Mouse (Mus musculus) retina, postnatal 1 day (tissue): Measurements from ENCODE around the gene Cfap20.

Experiments used
- DNase-seq: peaks from one replicate; pipeline ENCODE4 v3.0.0-alpha.2; 2012

Cfap20 gene

DNA sequence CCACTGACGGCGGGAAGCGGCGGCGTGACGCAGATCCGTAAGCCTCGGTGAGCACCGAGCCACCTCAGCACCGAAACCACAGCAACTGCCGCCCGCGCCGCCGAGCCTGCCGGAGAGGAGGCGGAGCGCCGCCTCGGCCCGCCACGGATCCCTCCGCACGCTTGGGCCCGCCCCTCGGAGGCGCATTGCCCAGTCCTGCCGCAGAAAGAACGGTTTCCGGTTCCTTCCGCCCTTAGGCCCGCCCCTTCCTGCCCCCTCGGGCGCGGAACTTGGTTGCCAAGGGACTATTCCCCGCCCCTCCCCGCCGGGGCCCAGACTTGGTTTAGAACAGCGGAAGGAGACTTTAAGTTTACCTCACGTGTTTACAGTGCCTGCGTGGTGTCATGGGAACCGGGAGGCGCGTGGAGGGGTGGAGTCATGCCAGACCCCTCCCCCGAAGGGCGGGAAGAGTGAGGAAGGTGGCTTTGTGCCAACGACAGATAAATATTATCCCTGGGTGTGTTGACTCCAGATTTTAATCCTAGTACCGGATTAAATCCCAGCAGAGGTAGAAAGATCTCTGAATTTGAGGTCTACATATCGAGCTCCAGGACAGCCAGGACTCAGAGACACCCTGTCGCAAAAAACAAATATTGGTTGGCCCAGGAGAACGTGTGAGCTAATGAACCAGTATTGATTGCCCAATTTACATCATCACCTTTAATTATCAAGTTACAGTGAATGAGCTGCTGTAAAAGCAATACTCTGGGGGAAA lies at the start of gene Cfap20:
Gene Cfap20 (minus strand): TSS at position 184 of the 754 bp plus-strand sequence.
- DNase-seq: peak; percentile 100

DNA sequence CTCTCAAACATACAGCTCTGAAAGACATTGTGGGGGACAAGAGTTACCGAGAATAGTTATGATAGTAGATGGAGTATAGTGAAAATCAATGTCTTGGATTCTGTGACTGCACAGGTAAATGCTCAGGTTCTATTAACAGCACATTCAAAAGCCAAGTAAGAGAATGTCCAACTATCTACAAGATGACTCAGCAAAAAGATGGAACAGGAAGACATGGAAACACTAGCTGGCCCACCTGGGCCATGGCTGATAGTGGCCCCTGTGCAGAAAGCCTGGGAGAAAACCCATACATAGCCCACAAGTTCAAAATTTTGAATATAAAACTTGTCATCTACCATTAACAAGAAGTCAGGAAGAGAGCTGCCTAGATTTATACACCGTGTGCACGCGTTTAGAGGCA lies 35.3 kb upstream of the Cfap20 start:
- no peak for DNase-seq

DNA sequence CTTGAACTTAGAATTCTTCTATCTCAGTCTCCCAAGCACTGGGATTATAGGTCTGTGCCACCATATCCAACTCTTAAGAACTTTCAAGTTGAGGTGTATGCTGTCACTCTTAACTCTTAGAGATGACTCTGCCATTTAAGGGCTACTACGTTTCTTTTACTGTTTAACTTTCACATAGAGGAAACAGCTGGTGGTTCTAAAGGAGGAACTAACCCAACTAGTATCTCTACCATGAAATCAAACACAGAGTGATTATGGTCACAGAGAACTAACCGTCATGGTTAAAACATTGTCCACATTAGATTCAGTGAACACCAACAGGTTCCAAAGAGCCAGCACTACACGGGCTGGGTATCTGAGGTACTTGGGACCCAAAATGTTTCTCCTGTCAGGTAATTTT lies 34.3 kb upstream of the Cfap20 start:
- DNase-seq: no peak

DNA sequence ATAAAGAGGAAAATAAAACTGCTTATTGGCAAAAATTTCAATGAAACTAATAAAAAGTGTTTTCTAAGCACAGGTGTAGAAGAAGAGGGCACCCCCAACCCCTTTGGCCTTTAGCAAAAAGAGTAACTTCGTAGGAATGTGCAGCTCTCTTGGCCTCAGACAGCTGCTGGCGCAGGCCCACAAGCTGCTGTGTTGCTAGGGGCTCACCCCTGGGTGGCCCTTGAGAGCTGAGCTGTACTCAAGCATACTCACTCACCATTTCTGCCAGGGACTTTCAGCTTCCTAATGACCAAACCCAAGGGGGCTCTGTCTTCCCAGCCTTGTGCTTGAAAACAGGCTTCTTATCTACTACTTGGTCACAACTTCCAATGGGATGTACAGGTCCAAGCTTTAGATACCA lies 31.9 kb upstream of the Cfap20 start:
- DNase-seq: no peak

DNA sequence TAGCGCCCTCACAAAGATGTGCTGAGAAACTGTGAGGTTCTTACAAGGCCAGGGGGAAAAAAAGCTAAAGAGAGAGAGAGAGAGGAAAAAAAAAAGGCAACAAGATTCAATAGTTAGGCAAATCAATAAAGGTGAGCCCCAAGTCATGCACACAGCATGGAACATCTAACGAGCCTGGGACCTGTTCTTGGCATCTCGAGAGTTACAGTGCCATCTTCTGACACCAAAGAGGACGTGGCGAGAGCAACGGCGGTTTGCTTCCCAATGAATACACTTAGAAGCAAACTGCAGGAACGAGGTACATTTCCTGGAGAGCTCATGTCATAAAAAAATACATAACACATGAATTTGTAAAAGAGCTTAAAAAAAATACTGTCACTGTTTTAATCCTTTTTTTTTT lies 17.8 kb upstream of the Cfap20 start:
- DNase-seq: peak; percentile 21

DNA sequence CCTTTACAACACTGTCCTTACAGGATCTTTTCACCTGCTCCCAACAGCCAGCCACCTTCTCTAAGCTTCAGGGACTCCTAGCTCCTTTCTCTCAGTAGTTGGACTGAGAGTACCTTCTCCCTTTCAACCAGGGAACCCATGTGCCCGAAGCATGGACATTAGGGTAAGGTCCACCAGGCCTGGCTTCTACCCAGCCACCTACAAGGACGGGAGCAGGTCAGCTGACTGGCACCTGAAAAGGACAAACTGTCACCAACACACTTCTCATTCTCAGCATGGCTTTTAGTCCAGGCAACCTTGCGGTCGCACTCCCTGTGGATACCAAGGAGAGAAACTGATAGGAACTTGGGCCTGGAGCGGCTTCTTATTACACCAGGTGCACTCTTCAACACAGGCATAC lies 15.6 kb upstream of the Cfap20 start:
- no peak for DNase-seq

DNA sequence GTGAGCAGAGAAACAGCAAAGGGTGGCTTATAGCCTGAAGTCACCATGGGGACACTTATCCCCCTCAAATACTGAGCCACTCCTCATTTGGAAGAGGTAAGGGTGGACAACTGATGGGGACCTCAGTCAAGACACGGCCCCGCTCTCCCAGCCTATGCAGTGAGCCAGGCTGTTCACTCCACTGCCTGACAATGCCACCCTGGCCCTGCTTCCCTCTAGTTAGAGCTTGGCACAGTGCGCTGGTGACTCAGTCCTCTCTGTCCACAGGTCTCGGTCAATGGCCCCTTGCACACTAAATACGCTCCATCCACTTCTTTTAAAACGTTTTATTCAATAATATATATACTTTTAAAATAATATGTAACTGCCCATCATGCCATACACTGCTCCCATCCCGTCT lies 13.0 kb upstream of the Cfap20 start:
- DNase-seq: no peak

DNA sequence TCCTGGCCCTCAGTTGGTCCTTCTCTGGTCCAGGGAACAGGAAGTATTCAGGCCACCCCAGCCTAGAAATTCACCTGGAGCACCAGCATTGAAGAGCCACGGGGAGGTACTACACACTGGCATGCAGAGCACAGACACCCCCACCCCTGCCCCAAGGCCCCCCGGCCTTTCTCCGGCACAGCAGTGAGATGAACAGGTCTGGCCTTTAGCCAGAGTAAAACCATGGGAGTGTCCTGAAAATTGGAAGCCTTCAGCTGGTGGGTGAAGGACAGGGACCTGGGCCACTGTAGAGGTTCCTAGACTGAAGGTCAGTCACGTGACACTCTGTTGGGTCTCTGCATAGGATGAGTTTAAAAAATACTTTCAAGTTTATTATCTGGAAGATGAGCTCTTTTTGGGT lies 10.4 kb upstream of the Cfap20 start:
- no peak for DNase-seq

DNA sequence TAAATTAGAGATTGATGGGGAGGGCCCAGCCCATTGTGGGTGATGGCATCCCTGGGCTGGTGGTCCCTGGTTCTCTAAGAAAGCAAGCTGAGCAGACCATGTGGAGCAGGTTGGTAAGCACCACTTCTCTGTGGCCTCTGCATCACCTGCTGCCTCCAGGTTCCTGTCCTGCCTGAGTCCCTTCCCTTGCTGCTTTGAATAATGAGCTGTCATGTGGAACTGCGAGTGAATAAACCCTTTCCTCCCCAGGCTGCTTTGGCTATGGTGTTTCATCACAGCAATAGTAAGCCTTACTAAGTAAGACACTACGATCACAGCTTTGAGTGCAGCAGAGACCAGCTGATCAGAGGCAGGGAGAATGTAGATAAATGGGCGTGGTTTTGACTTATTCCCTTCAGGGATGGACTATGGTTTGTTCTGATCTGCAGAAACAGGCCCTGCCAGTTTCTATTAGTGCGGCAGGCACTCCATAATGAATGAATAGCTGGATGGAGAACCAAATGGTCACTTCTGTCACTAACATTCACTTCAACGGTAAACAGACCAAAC lies 6.9 kb upstream of the Cfap20 start:
- peak; percentile 41 for DNase-seq

DNA sequence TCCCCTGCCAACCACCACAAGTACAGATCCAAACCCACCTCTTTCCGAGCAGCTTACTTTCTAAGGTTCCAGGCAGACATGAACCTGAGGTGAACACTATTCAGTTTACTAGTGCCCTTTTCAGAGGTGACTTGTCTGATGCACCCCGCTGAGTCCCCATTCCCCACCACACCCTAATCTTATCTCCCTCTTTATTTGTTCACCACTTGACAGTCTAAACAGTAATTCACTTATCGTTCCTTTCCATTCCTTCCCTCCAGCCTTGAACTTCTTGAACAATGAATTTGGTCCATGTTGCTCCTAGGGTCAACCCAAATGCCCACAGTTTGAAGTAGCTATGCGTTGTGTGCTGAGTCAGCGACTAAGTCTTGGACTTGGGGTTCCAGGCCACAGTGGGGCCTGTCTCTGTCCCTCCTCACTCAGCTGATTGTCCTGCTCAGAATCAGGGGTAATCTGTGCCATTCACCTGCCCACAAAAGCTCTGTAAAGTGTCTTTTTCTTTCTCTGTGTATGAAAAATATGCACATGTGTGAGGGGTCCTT lies 5.6 kb upstream of the Cfap20 start:
- DNase-seq: no peak

DNA sequence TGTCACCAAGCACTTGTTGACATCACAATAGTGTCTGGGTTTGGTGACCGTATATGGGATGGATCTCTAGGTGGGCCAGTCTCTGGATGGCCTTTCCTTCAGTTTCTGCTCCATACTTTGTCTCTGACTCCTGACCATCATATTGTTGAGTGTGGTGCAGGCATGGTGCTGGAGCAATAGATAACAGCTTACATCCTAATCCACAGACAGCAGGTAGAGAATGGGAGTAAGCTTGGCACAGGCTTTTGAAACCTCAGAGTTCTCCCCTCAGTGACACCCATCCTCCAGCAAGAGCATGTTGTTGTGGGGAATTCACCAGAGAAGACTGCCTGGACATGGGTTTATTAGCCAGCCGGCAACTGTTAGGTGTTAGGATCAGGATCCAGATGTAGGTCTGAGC lies 4.8 kb upstream of the Cfap20 start:
- DNase-seq: no peak

DNA sequence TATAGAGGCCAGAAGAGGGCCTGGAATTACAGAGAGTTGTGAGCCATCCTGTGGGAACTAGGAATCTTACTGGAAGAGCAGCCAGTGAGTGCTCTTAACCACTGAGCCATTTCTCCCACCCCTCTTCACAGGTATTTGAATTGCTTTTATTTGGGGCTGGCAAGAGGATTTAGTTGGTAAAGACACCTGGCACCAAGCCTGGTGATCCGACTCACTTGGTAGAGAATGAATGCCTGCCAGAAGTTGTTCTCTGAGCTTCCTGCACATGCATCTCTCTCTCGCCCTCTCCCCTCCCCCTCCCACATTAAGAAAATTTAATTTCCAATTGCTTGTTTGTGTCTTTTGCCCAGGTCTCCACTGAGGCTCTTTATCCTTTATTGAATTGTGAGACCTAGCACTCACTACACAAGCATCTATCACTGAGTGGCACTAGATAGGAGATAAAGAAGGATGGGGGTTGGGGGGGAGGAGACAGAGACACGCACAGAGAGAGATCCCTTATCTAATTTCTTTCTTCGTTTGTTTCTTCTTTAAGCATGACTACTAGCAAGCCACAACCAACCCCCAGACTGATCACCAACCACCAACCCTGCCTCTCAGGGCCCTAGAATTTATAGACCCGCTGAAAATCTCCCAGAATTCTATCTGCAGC lies 2.8 kb upstream of the Cfap20 start:
- no peak for DNase-seq

DNA sequence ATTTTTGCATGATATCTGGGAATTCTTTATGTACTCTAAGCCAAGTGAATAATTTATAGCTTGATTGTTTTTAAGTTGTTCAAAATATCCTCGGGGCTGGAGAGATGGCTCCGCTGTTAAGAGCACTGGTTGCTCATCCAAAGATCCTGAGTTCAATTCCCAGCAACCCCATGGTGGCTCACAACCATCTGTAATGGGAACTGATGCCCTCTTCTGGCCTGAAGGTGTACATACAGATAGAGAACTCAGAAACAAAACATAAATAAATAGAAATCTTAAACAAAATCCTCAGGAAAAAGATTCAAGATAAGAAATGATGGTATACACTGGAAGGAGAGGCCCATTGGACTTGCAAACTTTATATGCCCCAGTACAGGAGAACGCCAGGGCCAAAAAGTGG lies 1.3 kb upstream of the Cfap20 start:
- DNase-seq: no peak

DNA sequence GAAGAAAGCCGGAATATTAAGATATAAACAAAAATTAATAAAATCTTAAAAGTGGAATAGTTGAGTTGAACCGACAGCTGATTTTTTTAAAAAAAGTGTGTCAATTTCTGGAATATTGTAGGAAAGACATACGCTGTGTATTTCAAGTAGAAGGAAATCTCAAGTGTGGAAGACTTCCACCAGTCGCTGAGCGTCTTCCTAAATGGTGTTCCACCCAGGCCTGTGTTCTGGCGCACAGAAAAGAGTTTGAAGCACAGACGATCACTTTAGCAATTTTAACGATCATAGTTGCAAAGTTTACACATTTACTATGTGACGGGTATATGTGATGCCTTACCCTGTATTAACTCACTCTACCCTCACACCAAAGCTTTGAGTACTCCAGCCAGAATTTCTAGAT lies 802 bp upstream of the Cfap20 start:
- DNase-seq: no peak

DNA sequence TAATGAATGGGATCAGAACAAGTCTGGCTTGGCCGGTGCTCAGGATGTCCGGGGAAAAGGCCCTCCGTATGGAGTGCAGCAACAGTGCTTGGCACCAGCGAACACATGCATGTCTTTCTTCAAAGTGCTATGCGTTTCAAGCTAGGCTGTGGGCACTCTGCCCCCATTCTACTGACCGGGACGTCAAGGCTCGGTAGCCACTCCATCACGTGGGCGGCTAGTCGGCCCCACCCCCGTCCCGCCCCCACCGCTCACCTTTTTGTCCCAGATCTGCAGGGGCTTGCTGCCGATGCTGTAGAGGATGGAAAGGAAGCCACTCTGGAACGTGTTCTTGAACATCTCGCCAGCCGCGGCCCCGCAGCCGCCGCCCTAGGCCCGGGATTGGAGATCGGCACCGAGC lies 436 bp downstream of the Cfap20 start:
- DNase-seq: no peak

DNA sequence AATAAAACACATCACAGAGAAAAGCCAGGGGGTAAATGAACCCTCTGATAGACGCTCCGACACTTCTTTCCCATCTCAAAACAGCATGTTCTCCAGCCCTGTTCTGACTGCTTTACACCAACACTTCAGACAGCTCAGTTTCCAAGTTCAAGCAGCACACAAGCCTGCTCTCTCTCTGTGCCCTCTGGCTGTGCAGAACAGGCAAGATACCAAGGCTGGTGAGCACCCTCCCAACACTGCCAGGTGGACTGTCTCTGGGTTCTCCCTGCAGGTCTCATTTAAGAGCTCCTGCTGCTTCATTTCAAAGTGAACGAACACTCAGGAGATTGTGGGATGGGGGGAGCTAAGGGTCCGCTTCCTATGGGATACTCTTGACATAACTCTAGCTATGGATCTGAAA lies 1.5 kb downstream of the Cfap20 start:
- DNase-seq: no peak

DNA sequence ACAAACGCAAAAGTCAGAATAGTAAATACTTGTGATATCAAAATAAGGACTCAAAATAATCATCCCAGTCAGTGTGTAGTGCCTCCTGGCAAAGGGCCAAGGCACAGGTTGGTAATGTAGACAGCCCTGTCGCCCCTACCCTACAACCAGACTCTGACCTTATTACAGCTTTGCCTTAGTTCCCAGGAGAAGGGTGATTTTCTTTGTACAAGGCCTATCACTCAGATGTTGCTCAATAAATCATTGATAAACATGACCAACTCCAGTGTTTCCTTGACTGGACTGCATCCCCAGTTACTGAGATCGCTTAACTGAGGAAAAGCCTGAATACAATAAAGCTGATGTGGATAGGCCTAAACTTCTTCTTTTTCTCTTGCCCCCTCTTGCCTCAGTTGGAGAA lies 2.2 kb downstream of the Cfap20 start:
- no peak for DNase-seq

DNA sequence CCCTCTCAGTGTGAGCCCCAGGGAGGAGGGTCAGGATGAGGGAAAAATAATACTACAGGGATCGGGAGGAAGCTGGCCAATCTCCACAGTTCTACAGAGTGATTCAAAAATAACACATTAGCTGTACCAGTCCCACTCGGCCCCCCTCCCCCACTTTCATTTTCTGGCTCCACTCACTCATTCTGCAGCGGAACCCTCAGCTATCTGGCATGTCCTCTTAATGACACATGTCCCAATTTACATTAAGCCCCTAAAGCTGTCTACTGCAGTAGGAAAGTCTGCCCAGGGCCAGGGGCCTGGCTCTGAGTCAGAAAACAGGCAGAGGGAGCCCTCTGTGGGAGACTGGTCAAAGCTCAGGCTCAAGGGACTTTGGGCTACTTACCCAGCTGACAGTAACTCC lies 4.7 kb downstream of the Cfap20 start:
- DNase-seq: peak; percentile 87

DNA sequence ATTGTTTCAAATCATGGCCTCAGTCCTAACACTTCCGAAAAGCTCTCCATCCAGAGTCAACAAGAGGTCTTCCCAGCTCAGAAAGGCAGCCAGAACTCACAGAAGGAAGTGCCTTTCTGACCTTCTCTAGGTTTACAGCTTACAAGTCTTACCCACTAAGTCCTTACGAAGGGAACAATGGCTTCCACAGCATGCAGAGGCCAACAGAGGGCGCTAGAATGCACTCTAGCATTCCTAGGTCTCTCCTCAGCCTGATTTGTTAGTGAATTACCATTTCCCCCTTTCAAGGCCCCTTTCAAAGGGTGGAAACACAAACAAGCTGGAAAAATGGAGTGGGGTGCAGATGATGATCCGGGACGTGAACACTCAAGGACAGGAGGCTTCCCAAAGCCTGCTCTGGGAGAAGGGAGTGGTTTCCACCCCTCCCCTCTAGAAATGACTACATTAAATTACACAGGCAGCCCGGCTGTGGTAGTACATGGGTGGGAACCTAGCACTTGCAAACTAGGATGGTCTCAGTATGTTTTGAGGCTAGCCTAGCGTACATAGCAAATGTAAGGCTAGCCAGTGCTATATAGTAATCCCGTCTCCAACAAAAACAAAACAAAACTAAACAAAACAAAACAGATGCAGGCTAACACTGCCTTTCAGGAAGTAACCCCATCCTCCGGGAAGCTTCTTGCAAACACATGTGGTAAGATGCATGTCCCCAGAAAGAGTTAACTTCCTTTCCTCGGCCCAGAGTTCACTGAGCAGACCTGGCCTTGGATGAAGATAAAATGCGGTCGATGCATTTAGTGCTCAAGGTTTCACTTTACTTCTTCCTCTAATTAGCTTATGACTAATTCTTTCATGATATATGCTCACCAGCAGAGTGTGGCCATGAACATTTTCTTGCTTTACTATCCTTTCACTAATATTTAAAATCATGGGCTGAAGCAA lies 6.8 kb downstream of the Cfap20 start:
- peak; percentile 91 for DNase-seq

DNA sequence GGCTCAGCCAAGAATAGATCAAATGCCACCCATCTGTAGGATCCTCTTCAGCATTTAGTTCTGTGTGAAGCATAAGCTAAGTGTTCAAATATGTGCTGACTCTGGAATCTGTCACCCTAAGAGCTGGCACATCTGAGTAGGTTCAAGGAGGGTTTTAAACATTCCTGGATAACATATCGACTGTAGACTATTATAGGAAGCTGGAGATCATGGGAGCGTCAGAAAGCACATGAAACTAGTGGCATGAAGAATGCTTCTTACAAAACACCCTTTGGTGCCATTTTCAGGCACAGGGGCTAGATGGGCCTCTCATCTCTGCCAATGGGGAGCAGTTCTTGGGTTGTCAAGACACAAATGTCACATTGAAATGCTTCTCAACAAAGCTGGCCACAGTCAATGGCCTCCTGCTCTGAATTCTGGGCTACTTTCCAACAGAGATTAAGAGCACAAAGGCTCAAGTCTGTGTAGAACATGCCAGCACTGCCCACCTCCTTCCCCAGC lies 7.8 kb downstream of the Cfap20 start:
- peak; percentile 82 for DNase-seq

DNA sequence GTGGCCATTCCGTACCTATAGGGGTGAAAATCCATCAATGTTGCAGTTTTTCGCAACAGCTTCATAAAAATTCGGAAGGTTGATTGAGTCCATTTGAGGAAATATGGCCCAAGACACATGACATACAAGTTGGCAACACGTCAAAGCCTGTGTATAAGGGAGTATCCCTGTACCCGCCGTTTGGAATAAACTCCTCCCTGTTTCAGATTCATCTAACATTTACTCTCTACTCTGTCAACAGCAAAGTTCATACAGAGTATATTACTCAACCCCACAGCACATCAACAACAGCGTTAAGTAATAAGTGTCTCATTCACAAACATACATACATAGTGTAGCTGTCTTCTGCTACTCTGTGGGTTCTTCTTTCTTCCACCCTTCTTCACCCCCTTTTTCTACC lies 10.0 kb downstream of the Cfap20 start:
- no peak for DNase-seq

DNA sequence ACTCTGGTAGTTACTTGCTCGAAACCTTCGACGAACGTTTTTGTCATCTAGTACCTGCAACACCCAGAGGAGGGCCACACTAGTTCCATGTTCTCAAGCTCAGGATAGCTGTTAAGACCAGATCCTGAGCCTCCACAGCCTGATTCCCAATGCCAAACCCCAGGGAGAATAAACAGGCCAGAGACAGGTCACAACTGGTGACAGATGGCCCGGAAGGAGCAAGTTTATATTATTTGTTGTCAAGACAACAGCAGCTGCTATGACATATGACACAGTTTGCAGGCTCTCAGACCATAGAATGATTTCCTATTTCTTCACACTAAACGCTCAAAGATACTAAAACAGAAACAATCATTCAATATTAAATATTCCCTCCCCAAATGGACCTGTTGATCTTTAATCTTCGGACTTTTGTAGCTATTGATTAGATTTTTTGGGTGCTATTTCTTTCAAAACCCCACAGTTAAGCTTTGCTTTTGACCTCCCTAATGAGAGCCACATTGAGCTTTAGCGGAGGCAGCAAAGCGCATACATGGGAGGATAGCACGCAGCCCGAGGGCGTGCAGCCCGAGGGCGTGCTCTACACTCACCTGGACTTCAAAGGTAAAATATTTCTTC lies 12.4 kb downstream of the Cfap20 start:
- DNase-seq: peak; percentile 52
